Mouse (Mus musculus): Measurements from ENCODE around the gene Tlx2.

DNA sequence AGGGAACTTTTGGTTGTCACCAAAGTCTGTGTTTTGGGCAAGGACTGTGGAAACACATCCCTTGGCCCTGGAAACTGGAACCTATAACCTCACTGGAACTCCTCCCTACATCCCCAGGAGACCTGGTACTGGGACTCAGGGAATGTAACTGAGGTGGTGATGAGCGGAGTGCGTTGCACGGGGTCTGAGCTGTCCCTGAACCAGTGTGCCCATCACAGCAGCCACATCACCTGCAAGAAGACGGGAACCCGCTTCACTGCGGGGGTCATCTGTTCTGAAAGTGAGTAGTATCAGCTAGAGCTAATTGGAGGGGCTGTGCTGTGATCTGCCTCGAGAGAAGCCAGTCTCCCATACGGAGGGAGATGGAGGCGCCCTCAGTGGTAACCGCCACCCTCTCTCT, 20.7 kb downstream of the Tlx2 start:
- TF ChIP-seq CTCF (IDR thresholded peaks at IDR 0.05; ENCODE audit: low read depth) (no peak), EP300 (IDR thresholded peaks at IDR 0.05; ENCODE audit: low read depth) (no peak)
